Mouse (Mus musculus) Muller cell, postnatal 12 days (primary cell): Measurements from ENCODE around the gene Csk.
A peak's percentile ranks its signal among the peaks of the same experiment; 100 is the strongest.

Experiments
- DNase-seq: peaks from one replicate; pipeline ENCODE4 v3.0.0-alpha.2; 2015; ENCODE audit errors: inconsistent ontology term

Gene Csk

GRCm38 (mm10) chr9:57638651-57639459 is 14.6 kb downstream of the Csk start:
- DNase-seq, result no peak

GRCm38 (mm10) chr9:57637741-57638322 is 15.6 kb downstream of the Csk start:
- peak; percentile 84 for DNase-seq

DNA sequence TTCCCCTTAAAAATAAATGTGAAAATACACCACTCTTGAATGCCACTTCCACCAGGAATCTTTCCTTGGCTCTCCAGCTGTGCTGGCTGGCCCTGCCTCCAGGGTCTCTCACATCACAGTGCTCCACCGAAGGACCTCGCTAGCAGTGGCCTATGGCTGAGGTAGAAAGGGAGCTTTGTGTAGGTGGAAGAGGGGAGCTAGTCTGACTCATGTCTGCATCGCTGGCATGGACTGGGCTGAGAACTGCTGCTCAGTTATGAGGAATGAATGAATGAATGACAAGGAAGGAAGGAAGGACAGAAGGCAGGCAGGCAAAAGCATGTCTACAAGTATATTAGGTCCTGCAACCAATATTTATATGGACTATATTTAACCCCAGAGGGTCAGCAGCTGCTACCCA is 16.2 kb downstream of the Csk start:
- DNase-seq, result no peak

DNA sequence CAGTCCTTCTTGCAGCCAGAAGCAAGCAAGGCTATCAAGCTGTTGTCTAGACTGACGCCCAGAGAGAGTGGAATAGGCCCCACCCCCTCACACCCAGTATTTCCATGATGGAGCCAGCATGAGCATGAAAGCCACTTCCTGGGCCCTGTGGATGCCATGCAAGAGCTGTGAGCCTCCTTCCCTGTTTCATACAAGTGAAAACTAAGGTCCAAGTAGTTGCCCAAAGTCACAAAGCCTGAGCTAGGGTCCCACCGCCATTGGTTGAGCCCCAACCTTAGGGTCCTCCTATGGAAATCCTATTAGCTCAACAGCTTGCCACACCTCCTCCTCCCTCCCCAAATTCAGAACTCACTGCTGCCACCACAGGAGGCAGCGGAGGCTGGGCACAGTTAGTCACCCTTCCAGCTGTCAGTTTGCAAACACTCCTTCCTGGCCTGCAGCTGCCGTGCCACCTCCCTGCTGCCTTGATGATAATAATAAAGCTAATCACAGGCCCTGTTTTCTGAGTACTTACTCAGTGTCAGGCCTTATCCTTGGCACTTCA is 19.9 kb downstream of the Csk start:
- DNase-seq, result no peak

DNA sequence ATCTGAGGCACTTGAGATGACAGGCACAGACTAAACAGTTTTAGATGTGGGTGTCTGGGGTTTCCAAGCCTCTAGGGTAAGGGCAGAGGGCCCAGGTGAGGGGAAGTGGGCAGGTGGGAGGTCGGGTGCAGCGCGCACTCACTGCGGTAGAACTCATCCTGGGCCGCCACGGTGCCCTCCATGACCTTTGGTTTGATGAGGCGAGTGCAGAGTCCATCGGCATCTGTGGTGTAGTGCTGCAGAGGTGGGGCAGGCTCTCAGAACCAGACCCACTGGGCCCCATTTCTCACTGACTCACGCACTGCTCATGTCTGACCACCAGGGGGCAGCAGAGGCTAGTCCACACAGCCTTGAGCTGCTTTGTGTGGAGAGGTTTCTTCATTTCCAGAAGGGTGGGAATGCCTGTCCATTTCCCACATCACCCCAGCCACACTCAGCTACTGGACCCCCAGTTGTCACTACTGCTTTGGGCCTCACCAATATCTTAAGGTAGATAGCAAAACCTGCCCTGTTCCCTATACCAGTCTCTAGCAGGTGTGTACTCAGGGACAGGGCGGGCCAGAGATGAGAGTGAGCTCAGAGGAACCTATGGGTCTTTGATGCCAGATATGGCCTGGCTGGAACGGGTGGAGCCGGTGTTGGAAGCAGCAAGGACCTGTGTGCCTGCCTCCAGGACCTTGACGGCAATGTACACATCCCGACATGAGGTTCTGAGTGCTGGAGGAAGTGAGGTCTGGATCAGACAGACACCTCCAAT is 24.1 kb downstream of the Csk start:
- peak; percentile 64 for DNase-seq

DNA sequence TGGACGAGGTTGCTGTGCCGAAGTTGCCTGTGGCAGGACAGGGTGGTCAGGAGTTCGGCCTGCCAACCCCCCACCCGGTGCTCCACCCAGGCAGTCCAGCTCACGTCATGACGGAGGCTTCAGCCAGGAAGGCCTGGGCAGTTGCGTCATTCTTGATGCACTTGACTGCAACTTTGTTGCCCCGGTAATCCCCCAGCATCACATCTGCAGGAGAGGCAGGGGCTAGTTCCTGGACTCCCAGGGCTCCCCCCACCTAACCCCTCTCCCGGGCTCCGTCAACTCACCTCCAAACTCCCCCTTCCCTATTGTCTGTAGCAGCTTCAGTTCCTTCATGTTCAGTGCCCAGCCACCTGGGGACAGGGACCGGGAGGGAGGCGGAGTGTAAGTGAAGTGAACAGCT is 24.7 kb downstream of the Csk start:
- no peak for DNase-seq

GRCm38 (mm10) chr9:57627892-57628291 is 25.5 kb downstream of the Csk start:
- no peak for DNase-seq

DNA sequence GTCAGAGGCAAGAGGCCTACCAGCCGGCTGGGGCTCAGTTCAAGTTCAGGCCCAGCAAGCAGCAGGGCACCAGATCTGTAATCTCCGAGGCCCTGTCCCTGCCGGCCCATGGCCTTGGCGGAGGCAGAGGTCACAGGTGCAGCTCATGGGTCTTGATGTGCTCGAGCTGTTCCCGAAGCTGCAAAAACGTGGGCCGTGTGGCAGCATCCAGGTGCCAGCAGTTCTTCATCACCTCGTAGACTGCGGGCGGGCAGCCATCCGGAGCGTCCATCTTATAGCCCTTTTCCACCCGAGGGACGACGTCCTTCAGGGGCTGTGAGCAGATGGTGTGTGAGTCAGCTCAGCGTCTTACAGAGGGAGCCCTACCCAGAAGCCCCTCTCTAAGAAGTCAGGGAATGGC is 26.2 kb downstream of the Csk start:
- no peak for DNase-seq

DNA sequence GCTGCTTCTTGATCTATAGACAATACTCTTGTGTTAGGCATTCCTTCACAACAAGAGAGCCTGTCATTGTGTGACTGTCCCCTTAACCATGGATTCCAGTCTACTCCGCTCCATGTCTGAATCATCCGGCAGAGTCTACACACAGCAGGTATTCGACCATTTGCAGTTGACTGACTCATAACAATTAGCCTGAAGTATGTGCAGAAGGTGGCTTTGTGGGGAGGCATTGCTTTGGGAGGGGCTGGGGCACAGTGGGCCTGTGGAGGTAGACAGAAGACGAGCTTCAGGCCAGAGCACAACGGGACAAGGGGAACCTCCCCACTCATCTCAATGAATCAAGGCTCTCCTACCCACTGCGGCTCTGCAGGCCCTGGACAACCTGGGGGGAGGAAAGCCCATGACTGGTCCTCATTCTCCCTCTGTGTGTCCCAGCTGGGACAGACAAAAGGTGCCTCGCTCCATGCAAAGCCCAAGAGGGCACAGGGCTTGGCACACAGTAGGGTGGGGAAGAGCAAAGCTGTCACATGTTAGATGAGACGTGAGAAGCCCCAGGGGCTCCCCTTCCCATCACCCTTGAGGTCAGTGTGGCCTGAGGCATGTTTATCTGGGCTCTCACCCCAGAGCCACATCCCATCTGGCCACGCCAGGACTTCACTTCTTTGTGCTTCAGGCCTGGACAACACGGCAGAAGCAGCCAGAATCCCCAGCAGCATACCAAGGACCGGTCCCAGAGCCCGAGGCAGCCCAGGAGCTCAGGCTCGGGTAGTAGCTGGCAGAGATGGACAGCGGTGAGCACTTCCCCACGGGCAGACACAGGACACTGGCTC is 27.5 kb downstream of the Csk start:
- peak; percentile 94 for DNase-seq

- DNase-seq, result no peak
Observed at GRCm38 (mm10) chr9:57624295-57624694, 29.1 kb downstream of the Csk start.

- DNase-seq, result no peak
Observed at GRCm38 (mm10) chr9:57620674-57621073, 32.8 kb downstream of the Csk start, which contains the start of gene Lman1l. TSS of gene Lman1l (minus strand) at chr9:57620774.

- DNase-seq, result no peak
Observed at GRCm38 (mm10) chr9:57618854-57619253, 34.6 kb downstream of the Csk start.

DNA sequence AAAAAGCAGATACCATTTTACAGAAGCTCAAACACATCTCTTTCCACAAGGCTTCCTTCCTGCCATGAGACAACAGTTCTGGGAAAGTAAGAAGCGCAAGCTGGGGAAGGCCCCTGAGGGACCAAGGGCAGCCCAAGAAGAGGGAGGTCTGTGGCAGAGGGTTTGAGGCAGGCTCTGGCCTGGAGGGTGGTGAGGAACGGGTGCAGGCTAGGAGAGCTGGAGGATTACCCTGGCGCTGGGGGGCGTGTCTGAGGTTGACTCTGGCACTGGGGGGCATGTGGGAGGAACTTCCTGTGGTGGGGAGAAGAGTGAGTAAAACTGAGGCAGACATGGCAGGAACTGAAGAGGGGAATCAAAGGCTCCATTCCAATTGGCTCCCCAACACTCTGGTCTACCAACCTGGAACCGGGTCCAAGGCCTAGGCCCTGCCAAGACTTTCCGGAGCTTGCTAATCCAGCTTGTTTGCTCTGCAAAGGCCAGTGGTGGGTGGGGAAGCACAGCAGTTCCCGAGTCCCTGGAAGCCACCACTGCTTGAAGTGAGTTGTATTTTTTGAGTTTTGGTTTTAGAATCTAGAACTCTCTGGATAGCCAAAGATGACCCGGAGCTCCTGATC is 35.8 kb downstream of the Csk start:
- no peak for DNase-seq

GRCm38 (mm10) chr9:57614786-57615185 is 38.6 kb downstream of the Csk start:
- peak; percentile 76 for DNase-seq

GRCm38 (mm10) chr9:57613975-57614374 is 39.5 kb downstream of the Csk start:
- DNase-seq, result no peak

- DNase-seq, result peak; percentile 58
Observed at GRCm38 (mm10) chr9:57612587-57612986, 40.8 kb downstream of the Csk start.

DNA sequence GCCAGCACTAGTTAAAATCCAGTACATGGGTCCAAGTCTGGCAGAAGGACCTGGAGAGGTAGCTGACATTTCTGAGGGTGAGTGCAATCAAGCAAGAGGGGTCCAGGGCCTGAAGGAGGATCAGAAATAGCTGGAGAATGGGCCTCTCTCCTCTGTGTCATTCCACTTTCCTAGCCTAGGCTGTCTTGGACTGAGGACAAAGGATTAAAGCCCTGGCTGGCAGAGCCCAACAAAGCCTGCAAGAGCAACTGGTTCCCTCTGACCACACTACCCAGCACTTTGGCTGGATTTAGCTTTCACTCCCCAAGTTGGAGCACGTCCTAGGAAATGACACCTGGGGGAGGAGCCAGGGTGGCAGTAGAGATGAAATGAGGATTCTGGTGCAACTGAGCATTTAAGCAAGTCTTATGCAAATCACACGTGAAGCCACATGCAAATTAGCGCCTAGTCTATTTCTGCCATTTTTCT is 43.0 kb downstream of the Csk start:
- peak; percentile 73 for DNase-seq

GRCm38 (mm10) chr9:57609803-57610202 is 43.6 kb downstream of the Csk start:
- no peak for DNase-seq

DNA sequence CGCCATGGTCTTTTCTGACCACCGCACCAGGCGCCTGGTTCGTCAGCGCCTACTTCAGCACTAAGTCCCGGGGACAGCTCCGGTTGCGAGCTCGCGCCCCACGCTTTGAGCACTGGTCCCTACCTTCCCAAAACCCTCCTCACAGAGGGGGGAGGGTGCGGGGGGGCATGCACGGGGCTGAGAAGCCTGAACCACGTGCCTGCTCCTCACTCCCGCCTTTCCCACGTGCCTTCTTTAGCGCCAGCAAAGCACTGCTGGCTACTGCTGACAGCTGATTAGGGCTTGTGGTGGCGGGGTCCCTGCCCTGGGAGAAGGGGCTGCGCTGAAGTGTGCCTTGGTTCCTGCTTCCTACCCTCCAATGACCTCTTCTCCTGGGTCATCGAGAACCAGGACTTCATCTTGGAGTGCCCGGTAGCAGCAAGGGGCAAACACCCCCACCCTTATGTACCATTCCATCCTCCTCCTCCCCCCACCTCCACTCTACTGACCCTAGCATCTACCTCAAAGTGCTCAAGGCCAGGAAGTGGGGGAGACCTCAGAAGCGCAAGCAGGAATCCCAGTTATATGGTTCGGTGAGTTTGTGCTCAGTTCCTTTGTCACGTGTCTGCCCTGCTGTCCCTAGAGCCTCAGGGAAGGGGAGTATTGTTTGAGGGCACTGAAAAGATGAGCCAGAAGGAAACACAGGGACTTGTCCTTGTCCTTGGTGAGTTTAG is 47.1 kb downstream of the Csk start, which contains the start of gene Cplx3:
Cplx3 (minus strand) TSS at position 143 of the 713 bp plus-strand sequence.
- DNase-seq, result peak; percentile 83

GRCm38 (mm10) chr9:57605503-57605902 is 47.9 kb downstream of the Csk start:
- DNase-seq, result no peak
